Mouse (Mus musculus) splenic B cell, adult 2 months (primary cell): ENCODE data around the gene Pax6.

Source experiments
- DNase-seq: peaks from one replicate; pipeline ENCODE4 v3.0.0-alpha.2; 2011; ENCODE audit warnings: low read depth, low spot score
- H3K27me3 ChIP-seq: 2 replicates; pipeline ENCODE4 v1.6.1; 2012; ENCODE audit warnings: mild to moderate bottlenecking, low read length, moderate library complexity, mixed read lengths; ENCODE audit not compliant: control insufficient read depth, poor library complexity, insufficient read depth, severe bottlenecking
- H3K36me3 ChIP-seq: 2 replicates; pipeline ENCODE4 v1.6.1; 2012; ENCODE audit warnings: mild to moderate bottlenecking, low read length, moderate library complexity, mixed read lengths; ENCODE audit not compliant: control insufficient read depth, poor library complexity, insufficient read depth, severe bottlenecking

Gene Pax6

GRCm38 (mm10) chr2:105668271-105669270, at the start of gene Pax6:
TSS of gene Pax6 (plus strand) at chr2:105668900.
- Histone ChIP-seq H3K36me3 (no peaks in the 10 kb centered on the region), H3K27me3 (peaks cover 4% of the 10 kb centered on the region)
- no peak for DNase-seq

DNA sequence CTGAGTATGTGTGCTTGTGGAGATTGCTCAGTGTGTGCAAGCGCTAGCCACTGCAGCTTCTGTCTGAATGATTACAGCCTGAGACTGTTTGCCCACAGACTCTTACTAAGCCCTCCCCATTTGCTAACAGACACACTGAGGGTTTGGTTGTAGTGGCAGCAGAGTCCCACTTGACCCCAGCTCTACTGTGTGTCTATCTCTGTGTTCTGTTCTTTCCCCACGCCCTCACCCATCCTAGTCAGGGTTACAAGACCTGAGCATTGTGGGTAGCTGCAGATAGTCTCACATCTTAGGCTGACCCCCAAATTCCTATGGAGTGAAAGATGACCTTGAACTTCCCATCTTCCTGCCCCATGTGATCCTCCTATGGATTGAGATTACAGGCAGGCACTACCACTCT, 19.8 kb upstream of the Pax6 start:
- no peaks in the 10 kb centered on the region for H3K36me3 ChIP-seq
- no peaks in the 10 kb centered on the region for H3K27me3 ChIP-seq
- no peak for DNase-seq

DNA sequence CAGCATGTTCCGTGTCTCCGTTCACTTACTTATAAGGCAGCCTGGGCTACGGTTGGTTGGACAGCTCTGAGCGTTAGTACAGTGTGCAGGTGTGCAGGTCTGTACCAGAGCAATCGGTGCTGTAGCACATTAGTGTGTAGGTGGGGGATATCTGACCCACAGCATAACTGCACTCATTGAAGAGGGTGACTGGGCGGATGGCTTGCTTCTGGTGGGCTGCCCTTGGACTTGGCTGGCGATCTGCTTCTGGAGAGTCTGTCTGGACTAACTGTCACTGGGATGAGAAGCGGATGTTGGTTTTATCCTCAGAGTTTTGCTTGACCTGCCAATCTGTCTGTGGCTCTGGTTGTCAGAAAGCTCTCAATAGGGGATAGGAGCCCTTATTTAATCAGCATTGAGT, 12.2 kb upstream of the Pax6 start:
- Histone ChIP-seq H3K36me3 (no peaks in the 10 kb centered on the region), H3K27me3 (peaks cover 5% of the 10 kb centered on the region; the same call in 1 of the 2 replicates)
- DNase-seq = no peak

DNA sequence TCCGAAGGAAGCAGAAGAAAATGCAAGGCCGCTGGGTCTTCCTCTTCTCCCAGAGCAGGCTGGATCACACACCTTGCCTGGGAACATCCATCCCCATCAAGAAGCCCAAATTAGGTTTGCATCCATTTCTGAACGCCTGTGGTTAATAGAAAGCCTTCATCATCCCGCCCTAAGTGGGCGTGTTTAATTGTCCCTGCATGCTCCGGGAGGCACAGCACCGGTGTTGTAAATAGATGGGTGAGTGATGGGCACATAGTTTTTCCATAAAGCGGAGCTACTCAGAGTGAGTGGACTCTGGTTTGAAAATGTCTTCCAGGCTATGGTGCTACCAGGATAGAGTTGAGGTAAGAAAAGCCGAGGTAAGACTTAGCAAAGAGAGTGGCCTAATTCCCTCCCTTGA, 9.3 kb upstream of the Pax6 start:
- H3K27me3 ChIP-seq = peaks cover 5% of the 10 kb centered on the region; the same call in 1 of the 2 replicates
- DNase-seq = no peak

DNA sequence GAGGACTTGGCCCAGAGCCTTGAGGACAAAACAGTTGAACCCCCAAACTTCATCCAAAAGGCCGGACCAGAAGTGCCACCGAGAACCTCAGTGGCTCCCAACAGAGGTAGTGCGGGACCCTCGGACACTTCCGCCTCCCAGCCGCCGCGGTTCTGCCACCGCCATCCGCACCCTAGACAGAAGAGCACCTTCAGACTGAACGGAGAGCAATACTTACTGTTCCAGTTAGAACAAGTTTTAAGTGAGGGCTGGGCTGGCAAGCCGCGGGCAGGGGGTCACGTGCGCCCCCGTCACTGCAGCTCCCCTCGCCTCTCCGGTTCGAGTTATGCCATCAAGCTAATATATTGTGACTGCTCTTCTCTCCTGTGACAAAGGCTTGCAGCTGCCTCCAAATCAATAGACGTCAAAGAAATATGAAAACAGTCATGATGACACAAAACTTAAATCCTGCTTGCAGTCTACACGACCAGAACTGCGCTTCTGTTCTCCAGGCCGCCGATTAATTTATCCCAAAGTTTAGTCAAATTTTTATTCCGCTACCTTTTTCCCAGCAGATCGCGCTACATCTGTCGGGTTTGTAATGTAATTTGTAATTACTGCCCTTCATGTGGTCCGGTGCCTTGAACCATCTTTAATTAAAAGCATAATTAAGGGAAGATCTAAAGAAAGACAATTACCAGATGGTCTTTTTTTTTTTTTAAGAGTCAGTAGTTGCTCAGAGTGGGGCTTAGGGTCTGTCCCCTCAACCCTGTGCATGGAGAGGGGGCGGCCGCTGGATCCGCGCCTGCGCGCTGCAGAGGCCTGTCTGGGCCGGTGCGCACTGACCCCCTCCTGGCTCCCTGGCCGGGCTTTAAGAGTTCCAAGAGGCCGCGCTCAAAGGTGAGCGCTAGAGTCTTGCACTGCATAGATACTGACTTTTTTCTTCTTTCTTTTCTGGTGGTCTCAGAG, 8.5 kb upstream of the Pax6 start:
- Histone ChIP-seq H3K27me3 (peaks cover 5% of the 10 kb centered on the region; the same call in 1 of the 2 replicates), H3K36me3 (no peaks in the 10 kb centered on the region)
- no peak for DNase-seq

More for the DNA sequence above, 9.3 kb upstream of the Pax6 start:
- no peaks in the 10 kb centered on the region for H3K36me3 ChIP-seq

DNA sequence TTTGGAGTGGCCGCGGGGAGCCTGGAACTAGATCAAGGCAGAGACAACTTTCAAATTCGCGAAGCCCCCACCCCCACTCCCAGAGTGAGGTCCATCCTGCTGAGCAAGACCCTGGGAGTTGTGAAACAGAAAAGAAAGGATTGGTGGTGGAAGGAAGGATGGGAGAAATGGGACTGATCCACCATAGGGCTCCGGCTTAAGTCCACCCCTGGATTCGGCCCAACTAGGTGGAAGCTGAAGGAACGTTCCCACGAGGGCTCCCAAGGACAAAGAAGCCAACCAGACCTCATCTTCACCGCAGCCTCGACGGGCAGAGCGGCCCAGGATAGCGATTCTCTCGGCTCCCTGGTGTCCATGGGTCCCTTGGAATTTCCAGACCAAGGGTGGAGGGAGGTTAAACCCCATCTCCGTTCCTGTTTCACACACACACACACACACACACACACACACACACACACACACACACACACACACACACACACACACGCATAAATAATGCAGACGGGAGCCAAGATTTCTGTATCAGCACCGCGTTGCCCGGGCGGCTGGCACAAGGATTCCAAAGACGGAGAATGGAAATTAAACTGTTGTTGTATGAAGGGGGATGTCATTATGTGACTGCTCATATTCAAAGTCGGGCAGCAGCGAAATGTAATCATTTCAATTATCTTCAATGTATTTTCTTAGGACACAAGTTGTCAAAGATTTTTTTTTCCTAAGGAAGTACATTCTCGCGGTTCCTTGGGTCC, 7.7 kb upstream of the Pax6 start:
- Histone ChIP-seq H3K36me3 (no peaks in the 10 kb centered on the region), H3K27me3 (peaks cover 5% of the 10 kb centered on the region; the same call in 1 of the 2 replicates)
- DNase-seq = no peak

DNA sequence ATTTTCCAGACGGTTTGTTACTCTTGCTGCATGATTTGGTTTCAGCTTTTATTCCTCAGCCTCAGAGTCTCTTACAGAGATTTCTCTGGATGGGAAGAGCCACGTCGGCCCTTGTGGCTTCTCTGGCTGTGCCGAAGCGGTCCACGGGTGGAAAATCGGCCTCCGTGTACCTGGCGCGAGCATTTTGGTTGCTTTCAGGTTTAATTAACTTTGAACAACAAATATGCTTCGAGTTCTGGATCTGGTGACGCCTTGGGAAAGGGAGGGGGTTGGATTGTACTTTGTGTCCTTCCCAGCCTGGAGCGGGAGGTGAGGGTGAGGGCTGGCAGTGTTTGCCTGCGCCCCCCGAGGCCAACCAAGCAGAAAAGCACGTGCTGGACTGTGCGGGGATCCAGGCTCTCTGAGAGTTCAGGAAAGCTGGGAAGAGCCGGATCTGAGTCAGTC, 7.1 kb upstream of the Pax6 start:
- no peak for DNase-seq
- H3K27me3 ChIP-seq = peaks cover 5% of the 10 kb centered on the region; the same call in 1 of the 2 replicates
- H3K36me3 ChIP-seq = no peaks in the 10 kb centered on the region

DNA sequence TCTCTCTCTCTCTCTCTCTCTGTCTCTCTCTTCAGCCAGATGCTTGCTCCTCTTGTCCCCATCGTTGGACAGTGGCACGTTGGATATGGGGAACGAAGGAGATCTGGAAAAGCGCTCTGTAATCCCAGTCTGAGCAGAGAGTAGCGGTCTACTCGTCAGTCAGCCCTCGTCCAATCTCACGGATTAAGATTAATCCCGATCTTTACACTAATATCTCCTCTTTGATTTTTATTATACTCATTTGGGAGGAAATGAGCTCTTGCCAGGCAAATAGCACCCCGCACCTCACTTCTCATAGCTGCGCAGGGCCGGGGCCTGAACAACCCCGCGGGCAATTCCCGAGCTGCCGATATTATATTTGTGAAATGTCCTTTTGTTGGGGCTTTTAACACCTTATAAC, 6.6 kb upstream of the Pax6 start:
- DNase-seq = no peak
- peaks cover 5% of the 10 kb centered on the region; the same call in 1 of the 2 replicates for H3K27me3 ChIP-seq
- no peaks in the 10 kb centered on the region for H3K36me3 ChIP-seq

DNA sequence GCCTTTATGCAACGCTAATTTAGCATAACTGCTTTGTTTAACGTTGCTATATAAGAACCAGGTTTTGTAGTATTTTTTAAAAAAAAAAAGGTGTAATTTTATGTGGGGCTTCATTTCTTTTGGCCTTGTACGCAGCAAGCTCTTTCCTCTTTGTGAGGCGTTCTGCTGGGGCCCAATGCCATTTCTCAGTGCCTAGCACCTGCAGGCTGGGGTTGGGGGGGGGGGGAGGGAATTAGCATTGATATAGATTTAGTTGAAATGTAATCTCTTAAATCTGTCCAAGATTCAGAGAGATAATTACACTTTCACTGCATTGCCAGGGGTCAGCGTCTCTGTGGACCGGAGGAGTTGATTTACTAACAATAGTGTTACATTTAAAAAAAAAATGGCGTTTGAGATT, 6.1 kb upstream of the Pax6 start:
- peaks cover 5% of the 10 kb centered on the region; the same call in 1 of the 2 replicates for H3K27me3 ChIP-seq
- no peak for DNase-seq
- no peaks in the 10 kb centered on the region for H3K36me3 ChIP-seq

GRCm38 (mm10) chr2:105663101-105663511, 5.6 kb upstream of the Pax6 start:
- DNase-seq = no peak
- H3K36me3 ChIP-seq = no peaks in the 10 kb centered on the region
- peaks cover 5% of the 10 kb centered on the region; the same call in 1 of the 2 replicates for H3K27me3 ChIP-seq

DNA sequence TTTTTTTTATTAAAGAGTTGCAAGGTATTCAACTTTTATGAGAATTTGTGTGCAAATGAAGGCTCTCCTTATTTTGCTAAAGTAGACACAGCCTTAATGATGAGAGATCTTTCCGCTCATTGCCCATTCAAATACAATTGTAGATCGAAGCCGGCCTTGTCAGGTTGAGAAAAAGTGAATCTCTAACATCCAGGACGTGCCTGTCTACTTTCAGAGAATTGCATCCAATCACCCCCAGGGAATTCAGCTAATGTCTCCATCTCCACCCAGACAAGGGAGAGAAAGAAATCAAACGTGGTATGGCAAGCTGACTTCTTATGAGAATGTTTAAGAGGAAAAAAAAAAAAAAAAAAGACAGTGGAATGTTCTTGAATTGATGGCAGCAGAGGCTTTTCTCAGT, 3.7 kb upstream of the Pax6 start:
- Histone ChIP-seq H3K36me3 (no peaks in the 10 kb centered on the region), H3K27me3 (peaks cover 4% of the 10 kb centered on the region)
- no peak for DNase-seq

DNA sequence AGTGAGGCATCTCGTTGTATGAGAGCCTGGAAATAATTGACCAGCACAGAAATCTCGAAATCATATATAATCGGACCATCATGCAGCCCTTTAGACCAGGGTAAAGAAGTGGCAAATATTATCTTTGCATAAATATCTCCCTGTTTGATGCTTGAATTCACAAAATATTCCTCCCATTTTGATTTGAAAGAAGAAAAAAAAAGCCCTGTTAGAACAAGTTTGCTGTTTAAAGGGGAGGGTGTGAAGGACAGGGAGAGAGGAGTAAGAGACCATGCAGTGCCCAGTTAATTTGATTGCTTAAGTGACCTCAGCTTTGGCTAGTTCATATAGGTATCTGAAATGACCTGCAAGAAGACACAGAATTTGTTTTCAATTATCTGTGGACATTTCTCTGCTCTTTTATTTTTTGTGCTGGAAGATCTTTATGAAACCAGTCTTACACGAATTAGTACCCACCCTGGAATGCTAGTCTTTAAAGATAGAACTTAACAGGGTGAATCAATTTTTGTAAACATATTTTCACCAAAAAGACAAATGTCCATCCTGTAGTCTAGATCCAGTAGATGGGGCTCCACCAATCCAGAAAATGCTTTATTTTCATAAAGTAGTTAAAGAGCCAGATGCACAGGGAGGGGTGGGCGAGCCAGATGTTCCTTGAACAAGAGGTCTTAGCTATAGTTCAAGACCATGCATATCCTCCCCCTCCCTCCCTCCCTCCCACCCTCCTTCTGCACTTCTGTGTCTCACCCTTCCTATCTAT, 3.0 kb upstream of the Pax6 start:
- H3K27me3 ChIP-seq = peaks cover 4% of the 10 kb centered on the region
- H3K36me3 ChIP-seq = no peaks in the 10 kb centered on the region
- no peak for DNase-seq

DNA sequence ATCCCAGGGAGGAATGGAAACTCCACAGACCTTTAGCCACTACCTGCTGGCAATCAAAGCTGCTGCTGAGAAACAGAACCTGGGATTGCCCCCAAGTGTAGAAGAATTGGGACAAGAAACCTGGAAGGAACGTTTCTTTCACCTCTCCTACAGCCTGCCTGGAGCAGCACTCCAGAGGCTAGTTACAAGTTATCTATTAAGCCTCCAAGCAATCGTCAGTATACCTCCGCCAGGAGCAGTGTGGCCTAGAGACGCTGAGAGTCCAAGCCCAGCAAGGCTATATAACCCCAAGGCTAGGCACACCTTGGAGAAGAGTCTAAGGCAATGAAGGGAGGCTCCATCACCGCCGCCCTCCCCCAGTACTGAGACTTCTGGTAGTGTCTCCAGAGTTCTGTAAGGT, 2.4 kb upstream of the Pax6 start:
- DNase-seq = no peak
- H3K36me3 ChIP-seq = no peaks in the 10 kb centered on the region

More for the DNA sequence above, 2.4 kb upstream of the Pax6 start:
- H3K27me3 ChIP-seq = peaks cover 4% of the 10 kb centered on the region
